In the genomic region with DNA sequence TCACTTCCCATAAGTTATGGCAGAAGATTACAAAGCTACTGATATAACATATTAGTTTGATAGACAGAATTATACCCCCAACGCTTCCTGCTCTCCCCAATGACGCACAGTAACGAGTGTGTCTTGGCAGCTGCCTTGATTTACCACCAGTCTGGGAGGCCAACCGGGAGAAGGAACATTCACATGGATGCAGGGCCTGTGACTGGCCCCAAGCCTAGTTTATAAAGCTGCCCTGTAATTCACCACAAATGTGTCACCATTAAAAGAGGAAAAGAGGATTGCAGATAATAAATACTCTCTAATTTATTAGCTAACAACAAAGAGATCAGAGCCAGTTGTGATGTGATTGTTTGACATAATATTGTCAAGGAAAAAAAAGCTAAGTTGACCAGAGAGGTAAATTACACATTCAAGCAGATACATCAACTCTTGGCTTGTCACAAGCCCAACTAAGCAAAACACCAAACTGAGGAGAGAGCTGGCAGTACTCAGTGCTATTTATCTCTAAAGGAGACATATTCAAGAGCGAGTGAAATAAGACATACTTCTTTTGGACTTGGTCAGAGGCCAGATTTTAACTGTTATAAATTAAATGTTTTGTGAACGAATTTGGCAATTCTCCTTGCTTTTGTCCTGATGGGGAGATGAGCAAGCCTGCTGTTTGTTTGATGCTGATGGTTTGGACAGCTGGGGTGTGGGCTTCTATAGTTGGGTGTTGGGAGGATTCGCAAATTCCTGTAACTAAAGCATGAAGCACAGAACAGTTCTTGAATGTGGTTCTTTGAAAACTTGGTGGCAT, we compare ENCODE assay signal across 9 mouse cellular contexts.
DNase-seq lines count a peak whose midpoint lies in the region; ATAC-seq and TF ChIP-seq lines count a peak whose summit lies in the region.
"Had no signal": no experiment of that assay in that cellular context is flagged by ENCODE, and none has a peak within 500 bp of the region (broad histone marks: within the 10 kb centered on the region; RNA-seq: fewer than 3 reads in every experiment).

No protein-coding gene starts in this region.

- ATAC-seq in lung, postnatal 0 days = peak; percentile 93
- no peak for ATAC-seq in activated CD4-positive, CD25-positive, alpha-beta regulatory T cell, adult 4 months
- ATAC-seq in megakaryocyte, adult 5-6 weeks (ENCODE audit: poor library complexity, severe bottlenecking) = no peak
- ATAC-seq: forebrain, embryonic 13.5 days had no signal

- H3K36me3 ChIP-seq in lung, postnatal 0 days (ENCODE audit: insufficient read depth, low read length) = no peaks in the 10 kb centered on the region
- H3K36me3 ChIP-seq in forebrain, embryonic 10.5 days (replicated peaks) = no peaks in the 10 kb centered on the region
- H3K36me3 ChIP-seq: limb, embryonic 15.5 days had no signal

- peak; percentile 2 for DNase-seq in 3T3-L1 (ENCODE audit: low read depth, low spot score)
- DNase-seq in adrenal gland, postnatal 36 days = peak; percentile 17 to 40
- peak; percentile 50 for DNase-seq in kidney, adult 18-20 months
- peak; percentile 94 for DNase-seq in lung, postnatal 0 days (ENCODE audit: low spot score)
- DNase-seq in forebrain, embryonic 10.5 days (ENCODE audit: extremely low spot score, low spot score) = no peak

- TF ChIP-seq EP300 in lung, postnatal 0 days (IDR thresholded peaks at IDR 0.05) = peak; percentile 91

- H3K27ac ChIP-seq in lung, postnatal 0 days (ENCODE audit: low read length) = peak overlapping the region; percentile 82
- H3K27ac ChIP-seq in forebrain, embryonic 10.5 days = no peak overlapping the region
- H3K27ac ChIP-seq: forebrain, embryonic 13.5 days had no signal

- WGBS in lung, postnatal 0 days = 27% methylated on average over 7 of the region's 7 CpGs
- WGBS in forebrain, embryonic 10.5 days = 86% methylated on average over 7 of the region's 7 CpGs

- peaks cover 7% of the 10 kb centered on the region; the same call in 1 of the 2 replicates for H3K4me1 ChIP-seq in lung, postnatal 0 days (ENCODE audit: insufficient read depth, low read depth, low read length)
- H3K4me1 ChIP-seq in forebrain, embryonic 10.5 days = no peaks in the 10 kb centered on the region; the same call in 1 of the 2 replicates
- H3K4me1 ChIP-seq: forebrain, embryonic 13.5 days had no signal

- H3K27me3 ChIP-seq in lung, postnatal 0 days (replicated peaks; ENCODE audit: insufficient read depth, low read length) = no peaks in the 10 kb centered on the region
- peaks cover 5% of the 10 kb centered on the region; the same call in 1 of the 2 replicates for H3K27me3 ChIP-seq in forebrain, embryonic 10.5 days (ENCODE audit: poor library complexity, severe bottlenecking)
- H3K27me3 ChIP-seq: limb, embryonic 15.5 days had no signal

- TF ChIP-seq CTCF in lung, postnatal 0 days (IDR thresholded peaks at IDR 0.05) = no peak

- H3K4me2 ChIP-seq in lung, postnatal 0 days (replicated peaks; ENCODE audit: low read depth, low read length) = no peak overlapping the region
- H3K4me2 ChIP-seq: forebrain, embryonic 13.5 days; limb, embryonic 15.5 days had no signal

- no peak overlapping the region for H3K9ac ChIP-seq in lung, postnatal 0 days (replicated peaks; ENCODE audit: low read depth)
- H3K9ac ChIP-seq: forebrain, embryonic 13.5 days; limb, embryonic 15.5 days had no signal

- H3K9me3 ChIP-seq in lung, postnatal 0 days (ENCODE audit: low read length) = no peaks in the 10 kb centered on the region
- no peaks in the 10 kb centered on the region for H3K9me3 ChIP-seq in forebrain, embryonic 10.5 days
- H3K9me3 ChIP-seq: limb, embryonic 15.5 days had no signal

- no peak overlapping the region for H3K4me3 ChIP-seq in lung, postnatal 0 days (ENCODE audit: low read depth, low read length)
- no peak overlapping the region for H3K4me3 ChIP-seq in forebrain, embryonic 10.5 days
- H3K4me3 ChIP-seq: forebrain, embryonic 13.5 days; limb, embryonic 15.5 days had no signal
